Mouse (Mus musculus): ENCODE measurements around the gene Xk. TPM values are rescaled to one million over a fixed set of nuclear protein-coding genes. Genes with fewer than 3 reads are reported as not detected.
A peak's percentile ranks its signal among the peaks of the same experiment; 100 is the strongest.

Gene Xk
- 2.0 and 2.3 TPM in 2 replicates for polyA plus RNA-seq (2016; fragmentation: Nextera tagmentation; extraction: Ambion mirVana)

- WGBS, result 11% methylated on average over 88 of the region's 94 CpGs
- DNase-seq (ENCODE audit: low spot score), result peak; percentile 67
- H3K36me3 ChIP-seq, result no peaks in the 10 kb centered on the region
- H3K27me3 ChIP-seq (ENCODE audit: low read depth, poor library complexity, severe bottlenecking), result no peaks in the 10 kb centered on the region
- H3K4me1 ChIP-seq, result no peaks in the 10 kb centered on the region
- no peaks in the 10 kb centered on the region; the same call in 1 of the 2 replicates for H3K9me3 ChIP-seq (replicated peaks)
- peak within 1 kb of the TSS; percentile 64 for H3K4me3 ChIP-seq
- H3K27ac ChIP-seq (replicated peaks), result peak within 1 kb of the TSS; percentile 80
Measured at GRCm38 (mm10) chrX:9272460-9273361, at the start of gene Xk. Gene Xk (plus strand): TSS chrX:9272756.

DNA sequence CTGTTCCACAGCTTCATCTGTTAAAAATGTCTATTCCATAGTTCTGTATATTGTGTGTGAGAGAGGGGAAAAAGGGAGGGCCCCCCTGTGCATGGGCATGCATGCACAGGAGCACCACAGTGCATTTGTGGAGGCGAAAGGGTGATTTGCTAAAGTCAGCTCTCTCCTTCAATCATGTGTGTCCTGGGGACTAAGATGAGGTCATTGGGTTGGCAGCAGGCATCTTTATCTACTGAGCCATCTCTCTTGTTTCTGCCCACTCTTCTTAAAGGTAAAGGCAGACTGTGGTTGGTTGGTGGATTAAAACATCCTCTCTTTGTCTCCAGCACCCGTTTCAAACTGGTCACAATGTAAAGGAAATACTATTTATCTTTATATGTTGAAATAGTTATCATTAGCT lies 45.5 kb upstream of the Xk start:
- DNase-seq (ENCODE audit: low spot score), result no peak
- no peaks in the 10 kb centered on the region for H3K9me3 ChIP-seq (replicated peaks)
- no peak overlapping the region for H3K4me3 ChIP-seq
- H3K36me3 ChIP-seq, result no peaks in the 10 kb centered on the region
- 79% methylated on average over 2 of the region's 2 CpGs for WGBS
- H3K27ac ChIP-seq (replicated peaks), result no peak overlapping the region
- H3K27me3 ChIP-seq (ENCODE audit: low read depth, poor library complexity, severe bottlenecking), result no peaks in the 10 kb centered on the region
- H3K4me1 ChIP-seq, result no peaks in the 10 kb centered on the region

- DNase-seq (ENCODE audit: low spot score), result no peak
- 80% methylated on average over 5 of the region's 5 CpGs for WGBS
- Histone ChIP-seq H3K9me3 (replicated peaks) (no peaks in the 10 kb centered on the region), H3K27ac (replicated peaks) (no peak overlapping the region), H3K4me3 (no peak overlapping the region), H3K36me3 (no peaks in the 10 kb centered on the region), H3K4me1 (no peaks in the 10 kb centered on the region), H3K27me3 (ENCODE audit: low read depth, poor library complexity, severe bottlenecking) (no peaks in the 10 kb centered on the region)
Measured at GRCm38 (mm10) chrX:9240737-9241591, 31.6 kb upstream of the Xk start.

- H3K4me1 ChIP-seq, result no peaks in the 10 kb centered on the region
- no peak overlapping the region for H3K27ac ChIP-seq (replicated peaks)
- no peak for DNase-seq (ENCODE audit: low spot score)
- H3K9me3 ChIP-seq (replicated peaks), result no peaks in the 10 kb centered on the region
- H3K27me3 ChIP-seq (ENCODE audit: low read depth, poor library complexity, severe bottlenecking), result no peaks in the 10 kb centered on the region
- WGBS, result 76% methylated on average over 8 of the region's 8 CpGs
- H3K4me3 ChIP-seq, result no peak overlapping the region
- no peaks in the 10 kb centered on the region for H3K36me3 ChIP-seq
Measured at GRCm38 (mm10) chrX:9243381-9243864, 29.1 kb upstream of the Xk start.

DNA sequence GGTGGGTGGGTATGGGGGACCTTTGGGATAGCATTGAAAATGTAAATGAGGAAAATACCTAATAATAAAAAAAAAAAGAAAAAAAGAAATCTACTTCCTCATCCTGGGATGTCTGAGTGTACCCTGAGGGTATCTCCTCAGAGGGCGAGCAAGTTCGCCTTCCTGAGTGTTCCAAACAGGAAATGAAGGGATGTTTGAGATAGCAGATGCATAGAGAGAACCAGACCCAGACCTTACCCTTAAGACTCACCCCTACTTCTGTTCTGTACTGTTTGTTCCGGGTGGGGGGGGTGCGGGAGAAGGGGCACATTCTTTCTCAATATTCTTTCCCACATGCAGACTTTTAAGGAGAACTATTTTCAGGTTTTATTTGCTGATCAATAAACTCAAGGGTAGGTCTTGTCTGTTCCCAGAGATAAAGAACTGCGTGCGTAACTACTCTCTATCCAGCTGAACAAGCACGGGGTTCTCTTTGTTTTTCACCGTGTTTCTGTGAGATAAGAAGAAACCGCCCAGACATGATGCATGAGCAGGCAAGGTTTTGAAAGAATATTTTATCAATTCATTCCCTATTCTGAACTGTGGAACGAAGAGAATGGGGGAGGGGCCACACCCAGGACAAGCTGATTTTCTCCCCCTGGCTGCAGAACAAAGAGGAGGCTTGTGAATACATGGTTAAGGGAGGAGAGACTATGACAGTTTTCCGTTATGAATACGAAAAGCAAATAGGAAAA lies 27.8 kb upstream of the Xk start:
- no peaks in the 10 kb centered on the region for H3K9me3 ChIP-seq (replicated peaks)
- DNase-seq (ENCODE audit: low spot score), result no peak
- no peaks in the 10 kb centered on the region for H3K4me1 ChIP-seq
- H3K27ac ChIP-seq (replicated peaks), result no peak overlapping the region
- H3K27me3 ChIP-seq (ENCODE audit: low read depth, poor library complexity, severe bottlenecking), result no peaks in the 10 kb centered on the region
- 79% methylated on average over 12 of the region's 12 CpGs for WGBS
- no peaks in the 10 kb centered on the region for H3K36me3 ChIP-seq
- no peak overlapping the region for H3K4me3 ChIP-seq

- no peak for DNase-seq (ENCODE audit: low spot score)
- 73% methylated on average over 5 of the region's 5 CpGs for WGBS
Measured at GRCm38 (mm10) chrX:9248911-9249310, 23.6 kb upstream of the Xk start.

DNA sequence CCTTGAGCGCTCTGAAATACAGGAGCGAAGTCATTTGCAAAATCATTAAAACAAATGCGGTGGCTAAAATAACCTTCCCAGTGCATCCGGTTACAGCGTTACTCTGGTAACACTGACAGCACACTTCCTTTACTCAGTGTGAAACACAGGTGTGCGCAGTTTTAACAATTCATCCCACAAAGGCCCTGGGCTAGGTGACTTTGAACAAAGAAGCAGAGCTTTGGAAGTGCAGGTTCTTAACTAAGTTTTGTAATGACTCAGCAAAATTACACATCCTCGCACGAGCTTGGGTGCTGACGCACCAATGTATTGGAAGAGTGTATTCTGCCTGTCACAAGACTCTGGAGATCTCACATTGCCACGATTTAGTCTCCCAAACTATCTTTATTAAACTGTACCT lies 18.6 kb upstream of the Xk start:
- no peaks in the 10 kb centered on the region for H3K27me3 ChIP-seq (ENCODE audit: low read depth, poor library complexity, severe bottlenecking)
- no peak overlapping the region for H3K27ac ChIP-seq (replicated peaks)
- H3K36me3 ChIP-seq, result no peaks in the 10 kb centered on the region
- no peaks in the 10 kb centered on the region for H3K9me3 ChIP-seq (replicated peaks)
- H3K4me1 ChIP-seq, result no peaks in the 10 kb centered on the region
- no peak for DNase-seq (ENCODE audit: low spot score)
- no peak overlapping the region for H3K4me3 ChIP-seq
- WGBS, result 83% methylated on average over 10 of the region's 10 CpGs

More at GRCm38 (mm10) chrX:9248911-9249310, 23.6 kb upstream of the Xk start:
- Histone ChIP-seq H3K9me3 (replicated peaks) (no peaks in the 10 kb centered on the region), H3K27ac (replicated peaks) (no peak overlapping the region), H3K4me1 (no peaks in the 10 kb centered on the region), H3K36me3 (no peaks in the 10 kb centered on the region), H3K4me3 (no peak overlapping the region), H3K27me3 (ENCODE audit: low read depth, poor library complexity, severe bottlenecking) (no peaks in the 10 kb centered on the region)

DNA sequence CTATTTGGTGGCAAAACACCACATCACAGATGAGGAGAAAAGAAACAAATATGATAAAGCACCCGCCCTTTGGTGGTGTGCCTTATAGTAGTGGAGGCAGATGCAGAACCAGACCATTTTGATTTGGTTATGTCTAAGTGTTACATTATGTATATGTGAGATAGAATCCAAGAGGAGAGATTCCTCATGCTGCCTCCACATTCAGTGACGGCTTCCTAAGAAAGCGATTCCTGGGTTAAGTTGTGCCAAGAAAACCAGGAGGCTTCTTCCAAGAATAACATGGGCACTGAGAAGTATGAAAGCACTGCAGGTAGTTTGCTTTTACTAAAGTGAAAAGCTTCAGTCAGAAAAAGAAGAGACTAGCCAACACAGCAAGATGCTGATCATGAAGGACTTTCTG lies 17.7 kb upstream of the Xk start:
- Histone ChIP-seq H3K27me3 (ENCODE audit: low read depth, poor library complexity, severe bottlenecking) (no peaks in the 10 kb centered on the region), H3K36me3 (no peaks in the 10 kb centered on the region), H3K9me3 (replicated peaks) (no peaks in the 10 kb centered on the region), H3K4me1 (no peaks in the 10 kb centered on the region), H3K4me3 (no peak overlapping the region), H3K27ac (replicated peaks) (no peak overlapping the region)
- 86% methylated on average over 3 of the region's 3 CpGs for WGBS
- no peak for DNase-seq (ENCODE audit: low spot score)

DNA sequence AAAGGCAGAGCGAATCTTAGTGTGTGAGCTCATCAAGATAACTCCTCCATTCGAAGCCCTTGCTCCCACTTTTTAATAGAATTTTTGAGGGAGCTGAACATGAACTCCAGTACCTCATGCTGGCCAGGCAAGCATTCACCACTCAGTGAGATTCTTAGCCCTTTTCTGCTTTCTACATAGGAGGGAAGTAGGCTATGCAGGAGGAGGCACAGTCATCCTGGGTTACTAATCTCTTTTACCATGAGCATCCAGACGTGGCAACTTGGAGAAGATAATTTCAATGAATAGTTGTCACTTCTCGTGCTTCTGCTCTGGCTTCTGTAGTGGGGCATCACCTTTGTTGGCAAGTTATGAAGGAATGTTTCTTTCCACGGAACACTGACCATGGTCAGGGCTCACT lies 15.8 kb upstream of the Xk start, which contains the start of gene Gm14862:
TSS of gene Gm14862 (minus strand) at position 134 of the 400 bp plus-strand sequence.
- 81% methylated on average over 5 of the region's 5 CpGs for WGBS
- no peak for DNase-seq (ENCODE audit: low spot score)
- H3K4me1 ChIP-seq, result no peaks in the 10 kb centered on the region
- no peaks in the 10 kb centered on the region for H3K36me3 ChIP-seq
- H3K27ac ChIP-seq (replicated peaks), result no peak within 1 kb of the TSS
- H3K9me3 ChIP-seq (replicated peaks), result no peaks in the 10 kb centered on the region
- no peaks in the 10 kb centered on the region for H3K27me3 ChIP-seq (ENCODE audit: low read depth, poor library complexity, severe bottlenecking)
- H3K4me3 ChIP-seq, result no peak within 1 kb of the TSS

GRCm38 (mm10) chrX:9257831-9258230 lies 14.7 kb upstream of the Xk start:
- Histone ChIP-seq H3K4me1 (no peaks in the 10 kb centered on the region), H3K36me3 (no peaks in the 10 kb centered on the region), H3K9me3 (replicated peaks) (no peaks in the 10 kb centered on the region), H3K27ac (replicated peaks) (no peak overlapping the region), H3K4me3 (no peak overlapping the region), H3K27me3 (ENCODE audit: low read depth, poor library complexity, severe bottlenecking) (no peaks in the 10 kb centered on the region)
- 93% methylated on average over 7 of the region's 7 CpGs for WGBS
- no peak for DNase-seq (ENCODE audit: low spot score)

GRCm38 (mm10) chrX:9259267-9259666 lies 13.3 kb upstream of the Xk start:
- 92% methylated on average over 1 of the region's 1 CpGs for WGBS
- no peak overlapping the region for H3K27ac ChIP-seq (replicated peaks)
- no peaks in the 10 kb centered on the region for H3K9me3 ChIP-seq (replicated peaks)
- H3K4me1 ChIP-seq, result no peaks in the 10 kb centered on the region
- no peaks in the 10 kb centered on the region for H3K36me3 ChIP-seq
- H3K27me3 ChIP-seq (ENCODE audit: low read depth, poor library complexity, severe bottlenecking), result no peaks in the 10 kb centered on the region
- H3K4me3 ChIP-seq, result no peak overlapping the region
- no peak for DNase-seq (ENCODE audit: low spot score)

- H3K36me3 ChIP-seq, result no peaks in the 10 kb centered on the region
- H3K9me3 ChIP-seq (replicated peaks), result no peaks in the 10 kb centered on the region; the same call in 1 of the 2 replicates
- DNase-seq (ENCODE audit: low spot score), result no peak
- H3K27ac ChIP-seq (replicated peaks), result no peak overlapping the region
- H3K4me1 ChIP-seq, result no peaks in the 10 kb centered on the region
- no peak overlapping the region for H3K4me3 ChIP-seq
- H3K27me3 ChIP-seq (ENCODE audit: low read depth, poor library complexity, severe bottlenecking), result no peaks in the 10 kb centered on the region
- WGBS, result 64% methylated on average over 3 of the region's 3 CpGs
Measured at GRCm38 (mm10) chrX:9271112-9271511, 1.4 kb upstream of the Xk start.
